Mouse (Mus musculus): ENCODE measurements around the gene Gar1. TPM values are rescaled to one million over a fixed set of nuclear protein-coding genes. Genes with fewer than 3 reads are reported as not detected.

Gene Gar1
- total RNA-seq, 2 experiments from 2014 or later: 18.6 to 18.9 TPM

DNA sequence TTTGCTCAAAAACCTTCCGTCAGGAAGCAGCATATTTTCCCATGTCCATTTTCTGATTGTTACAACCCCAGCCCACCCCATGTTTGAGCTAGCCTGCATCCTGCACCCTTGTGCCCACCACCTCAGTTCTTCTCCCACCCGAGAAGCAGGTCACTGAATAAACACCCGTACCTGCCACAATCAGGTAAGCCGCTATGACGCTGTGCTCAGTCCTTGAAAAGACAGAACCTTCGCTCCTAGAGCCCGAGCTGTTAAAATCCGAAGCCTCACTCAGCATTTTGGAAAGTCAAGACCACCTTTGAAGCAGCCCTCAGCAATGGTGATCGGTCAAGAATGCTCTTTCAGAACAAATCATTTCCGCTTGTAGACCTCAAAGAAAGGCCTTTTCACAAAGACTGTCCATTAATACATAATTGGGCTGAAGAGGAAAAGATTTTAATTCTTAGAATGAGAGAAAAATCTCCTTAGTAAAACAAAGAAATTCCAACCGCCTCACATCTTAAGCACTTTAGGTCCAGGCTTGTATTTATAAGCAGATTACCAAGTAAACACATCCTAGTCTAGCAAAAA is 8.9 kb downstream of the Gar1 start, which contains the start of gene Rrh:
Gene Rrh (minus strand): TSS at position 382 of the 570 bp plus-strand sequence.
- DNase-seq (ENCODE audit: low spot score): no peak
- intact Hi-C loops (cut with DNase I): loop anchor here (10.0 kb wide), 1 partner anchor 287 kb away; the partner anchor contains the start of gene Elovl6

DNA sequence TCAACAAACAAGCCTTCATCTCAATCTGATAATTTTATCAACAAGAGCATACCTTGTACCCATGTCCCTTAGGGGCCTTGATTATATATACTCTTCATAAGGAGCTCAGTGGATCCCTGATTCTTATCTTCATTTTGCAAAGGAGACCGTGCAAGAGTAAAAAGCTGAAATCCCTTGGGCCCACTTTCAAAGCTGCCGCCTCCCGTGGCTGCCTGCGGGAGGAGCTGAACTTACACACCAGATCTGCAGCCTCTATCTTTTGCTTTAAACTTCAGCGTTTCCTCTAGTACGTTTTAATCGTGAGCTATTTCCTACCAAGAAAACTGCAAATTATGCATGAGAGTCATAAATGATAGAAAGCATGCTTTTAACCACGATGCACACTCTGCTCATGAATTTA is 9.5 kb downstream of the Gar1 start:
- DNase-seq (ENCODE audit: low spot score): no peak
- intact Hi-C loops (cut with DNase I): loop anchor here (10.0 kb wide), 1 partner anchor 287 kb away; the partner anchor contains the start of gene Elovl6

DNA sequence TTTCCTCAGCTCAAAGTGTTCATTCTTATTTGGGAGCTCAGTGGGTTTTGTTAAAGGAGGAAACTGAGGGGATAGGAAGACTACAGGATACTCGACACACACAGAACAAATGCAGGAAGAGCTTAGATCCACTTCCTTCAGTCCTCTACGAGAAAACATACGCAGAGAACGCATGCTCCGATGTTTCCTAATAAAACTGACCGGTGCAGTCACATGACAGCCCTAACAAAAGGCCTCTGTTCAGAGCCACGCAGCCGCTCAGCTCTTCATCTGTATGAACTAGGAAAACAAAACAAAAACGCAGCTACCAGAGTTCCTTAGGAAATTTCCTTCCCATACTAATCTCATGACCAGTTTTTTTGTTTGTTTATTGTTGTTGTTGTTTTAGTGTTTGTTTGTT is 10.3 kb downstream of the Gar1 start:
- intact Hi-C loops (cut with DNase I): loop anchor here (10.0 kb wide), 1 partner anchor 286 kb away; the partner anchor contains the start of gene Elovl6

DNA sequence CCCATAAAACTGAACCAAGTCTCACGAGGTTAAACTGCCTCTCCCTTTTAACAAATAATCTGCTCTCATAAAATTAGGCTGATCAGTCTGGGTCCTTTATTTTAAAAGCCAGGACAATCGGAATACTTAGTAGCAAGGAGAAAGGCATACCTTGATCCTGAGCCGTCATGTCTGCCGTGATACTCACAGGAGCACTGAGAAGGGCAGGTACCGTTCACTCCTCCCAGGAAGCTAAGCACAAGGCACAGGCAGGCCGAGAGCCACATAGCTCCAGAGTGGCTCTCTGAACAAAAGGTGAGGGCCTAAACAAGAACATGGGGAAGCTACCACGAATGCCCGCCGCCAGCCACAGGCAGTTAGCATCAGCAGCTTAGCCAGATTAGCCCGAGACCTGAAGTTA is 27.4 kb downstream of the Gar1 start, which contains the start of gene Lrit3:
Gene Lrit3 (minus strand): TSS at position 266 of the 400 bp plus-strand sequence.
- intact Hi-C loops (cut with DNase I): no loop called here

More for the DNA sequence above, 10.3 kb downstream of the Gar1 start:
- DNase-seq (ENCODE audit: low spot score): no peak

DNA sequence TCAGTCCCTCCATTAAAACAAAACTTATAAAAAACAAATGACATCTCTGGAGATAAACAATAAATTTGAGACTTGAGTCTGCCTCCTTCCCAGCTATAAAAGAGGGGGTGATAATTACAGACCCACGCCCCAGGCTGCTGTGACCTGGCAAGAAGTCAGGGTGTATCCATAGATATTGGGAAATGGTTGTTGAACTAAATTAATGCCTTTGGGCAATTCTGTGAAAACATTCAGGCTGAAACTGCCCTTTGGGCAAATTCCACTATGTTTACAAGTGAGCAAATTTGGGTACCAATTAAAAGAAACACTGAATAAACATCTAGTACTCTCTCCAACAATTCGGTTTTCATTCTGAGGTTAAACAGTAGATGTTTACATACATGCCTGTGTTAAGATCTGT is 32.2 kb downstream of the Gar1 start:
- no peak for DNase-seq (ENCODE audit: low spot score)
- intact Hi-C loops (cut with DNase I): no loop called here

More for the DNA sequence above, 27.4 kb downstream of the Gar1 start, which contains the start of gene Lrit3:
- DNase-seq (ENCODE audit: low spot score): no peak

DNA sequence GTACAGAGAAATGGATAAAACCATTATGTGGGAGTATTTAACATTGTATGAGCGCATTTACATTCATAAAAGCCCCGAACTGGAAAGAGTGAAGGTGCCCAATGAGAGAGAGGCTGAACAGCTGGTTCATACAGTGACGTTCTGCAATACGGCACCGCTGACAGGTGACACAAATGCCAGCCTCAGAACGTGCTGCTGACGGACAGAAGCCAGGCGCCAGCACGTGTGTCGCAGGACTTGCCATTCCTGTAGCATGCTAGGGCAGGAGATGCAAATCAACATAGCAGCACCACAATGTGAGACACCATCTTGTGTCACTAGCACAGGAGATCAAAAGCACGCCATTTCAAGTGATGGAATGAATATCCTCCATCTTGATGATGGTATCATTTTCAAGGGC is 32.6 kb downstream of the Gar1 start:
- intact Hi-C loops (cut with DNase I): no loop called here
- no peak for DNase-seq (ENCODE audit: low spot score)

DNA sequence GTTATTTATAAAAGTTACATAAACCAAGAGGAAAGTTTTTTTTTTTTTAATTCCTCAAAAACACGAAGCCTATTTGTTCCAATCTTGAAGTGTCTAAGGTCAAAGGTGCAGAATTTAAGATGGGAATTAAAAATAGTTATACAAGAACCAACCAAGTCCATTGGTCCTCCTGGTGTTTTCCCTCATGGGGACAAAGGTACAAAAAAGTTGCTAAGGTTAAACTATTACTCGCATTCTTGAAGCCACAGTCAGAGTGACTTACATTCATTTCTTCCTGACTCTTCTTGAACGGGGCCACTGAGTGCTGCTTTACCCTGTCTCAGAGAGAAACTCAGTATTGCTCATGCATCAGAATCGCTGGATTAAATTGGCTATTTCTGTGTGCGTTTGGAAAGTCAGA is 33.9 kb downstream of the Gar1 start:
- no peak for DNase-seq (ENCODE audit: low spot score)
- intact Hi-C loops (cut with DNase I): no loop called here

DNA sequence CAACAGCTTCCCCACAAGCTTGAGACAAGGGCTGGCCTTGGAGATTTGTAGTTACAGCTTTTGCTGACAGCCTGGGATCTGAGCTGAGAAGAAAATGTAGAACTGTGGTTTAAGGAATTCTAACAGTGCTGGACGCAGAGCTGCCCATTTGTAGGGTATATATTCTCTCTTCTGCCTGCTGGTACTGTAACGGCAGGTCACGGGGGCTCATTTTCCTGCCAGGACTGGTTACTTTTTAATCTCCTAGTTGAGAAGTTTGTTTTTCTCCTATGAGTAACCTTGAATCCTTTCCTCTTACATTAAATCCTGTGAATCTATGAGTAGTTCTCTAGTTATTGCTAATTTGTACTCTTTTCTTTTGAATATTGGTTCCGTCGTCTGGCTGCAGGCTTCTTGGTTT is 37.4 kb downstream of the Gar1 start:
- DNase-seq (ENCODE audit: low spot score): no peak

DNA sequence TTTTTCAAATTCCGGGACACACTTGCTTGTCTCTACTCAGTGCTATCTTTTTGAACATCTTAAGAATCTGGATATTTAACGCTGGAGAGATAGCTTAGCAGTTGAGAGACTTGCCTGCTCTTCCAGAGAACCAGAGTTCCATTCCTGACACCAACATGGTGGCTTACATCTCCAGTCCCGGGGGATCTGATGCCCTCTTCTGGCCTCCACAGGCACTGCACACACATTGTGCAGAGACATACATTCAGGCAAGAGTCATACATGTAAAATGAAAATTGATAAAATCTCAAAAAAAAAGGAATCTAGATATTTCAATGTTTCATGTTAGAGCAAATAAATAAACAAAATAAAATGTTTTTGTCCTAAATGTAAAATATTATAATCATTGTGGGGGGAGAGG is 48.5 kb downstream of the Gar1 start:
- intact Hi-C loops (cut with DNase I): no loop called here
- DNase-seq (ENCODE audit: low spot score): no peak

More for the DNA sequence above, 37.4 kb downstream of the Gar1 start:
- intact Hi-C loops (cut with DNase I): no loop called here

DNA sequence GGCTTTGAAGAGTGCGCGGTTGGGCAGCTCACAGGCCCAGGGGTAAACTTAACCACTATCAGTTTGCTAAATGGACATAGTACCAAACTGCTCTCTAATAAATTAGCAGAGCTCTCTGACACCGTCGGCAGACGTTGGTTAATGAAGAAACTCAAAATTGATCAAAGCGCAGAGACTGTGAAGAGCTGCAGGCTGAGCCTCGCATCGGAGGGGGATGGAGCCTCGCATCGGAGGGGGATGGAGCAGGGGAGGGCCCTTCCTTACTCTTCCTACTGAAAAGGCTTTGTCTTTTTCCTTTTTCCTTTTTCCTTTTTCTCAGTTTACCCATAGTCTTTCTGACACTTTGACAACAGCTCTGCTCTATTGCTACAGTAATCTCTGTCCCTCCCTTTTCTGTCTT is 49.8 kb downstream of the Gar1 start:
- no peak for DNase-seq (ENCODE audit: low spot score)
- intact Hi-C loops (cut with DNase I): no loop called here

Other genes with a start within 250 kb of the Gar1 start
- 1 to 10 TPM; 1.4 to 1.7 TPM for gene Egf, start 76.1 kb downstream of the Gar1 start, total RNA-seq (2021)
- gene Lrit3, start 27.4 kb downstream of the Gar1 start, total RNA-seq (2021): not detected
- gene Rrh, start 8.8 kb downstream of the Gar1 start, total RNA-seq (2021): not detected
- gene Cfi, start 4.5 kb upstream of the Gar1 start, total RNA-seq (2021): 1 to 10 TPM in 1 of 2 experiments, under 1 TPM in 1; 0.73 to 1.1 TPM
- gene Pla2g12a, start 47.2 kb upstream of the Gar1 start, total RNA-seq (2021): 10 to 100 TPM; 41.5 to 50.2 TPM
- gene Casp6, start 70.0 kb upstream of the Gar1 start, total RNA-seq (2021): 10 to 100 TPM; 11.8 to 12.2 TPM
- gene Mcub, start 138.8 kb upstream of the Gar1 start, total RNA-seq (2021): 1 to 10 TPM; 1.8 to 2.2 TPM
- 10 to 100 TPM; 31.9 to 33.2 TPM for gene Sec24b, start 230.2 kb upstream of the Gar1 start, total RNA-seq (2021)